Mouse (Mus musculus) right cerebral cortex, postnatal 10 days (tissue): ENCODE results near the gene Cdca5.

Experiments
- DNase-seq, 2 experiments: peaks; one replicate each; pipeline ENCODE4 v3.0.0; 2021; ENCODE audit warnings: low spot score in 2 of 2

Gene Cdca5

DNA sequence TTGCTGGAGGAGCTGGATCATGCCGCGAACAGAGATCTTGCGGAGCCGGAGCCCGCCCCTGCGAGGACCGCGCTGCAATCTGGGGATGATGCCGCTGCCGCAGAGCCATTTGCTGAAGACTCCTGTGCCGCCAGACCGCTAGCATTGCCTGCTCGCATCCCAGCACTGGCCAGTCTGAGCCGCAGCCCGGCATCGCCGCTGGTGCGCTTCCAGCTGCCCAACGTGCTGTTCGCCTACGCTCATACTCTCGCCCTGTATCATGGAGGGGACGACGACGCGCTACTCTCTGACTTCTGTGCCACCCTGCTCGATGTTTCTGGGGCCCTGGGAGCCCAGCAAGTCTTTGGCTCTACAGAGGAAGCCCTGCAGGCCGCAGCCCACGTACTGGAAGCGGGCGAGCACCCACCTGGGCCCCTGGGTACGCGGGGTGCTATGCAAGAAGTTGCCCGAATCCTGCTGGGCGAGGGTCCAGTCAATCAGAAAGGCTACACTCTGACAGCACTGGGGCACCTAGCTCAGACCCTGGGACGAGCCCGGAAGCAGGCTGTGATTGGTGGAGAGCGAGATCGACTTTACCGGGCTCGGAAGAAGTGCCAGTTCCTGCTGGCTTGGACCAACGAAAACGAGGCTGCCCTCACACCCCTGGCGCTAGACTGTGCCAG lies 23.0 kb upstream of the Cdca5 start:
- peak; percentile 64 to 79 for DNase-seq

DNA sequence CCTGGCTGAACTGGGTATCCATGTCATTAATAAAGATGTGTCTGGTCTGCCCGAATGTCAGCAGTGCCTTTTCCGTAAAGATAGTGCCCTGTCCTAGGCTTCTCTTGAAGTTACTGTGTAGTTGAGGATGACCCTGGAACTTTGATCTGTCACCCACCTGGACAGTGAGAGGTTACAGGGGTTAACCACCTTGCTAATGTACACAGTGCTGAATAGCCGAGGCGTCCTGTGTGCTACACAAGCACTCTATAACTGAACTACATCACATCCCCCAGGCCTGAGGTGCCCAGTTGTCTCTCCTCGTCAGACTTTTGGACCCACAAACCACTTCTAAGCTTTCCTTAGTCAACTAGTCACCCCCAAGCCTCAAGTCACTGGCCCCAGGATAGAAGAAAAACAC lies 22.4 kb upstream of the Cdca5 start:
- DNase-seq, result no peak

DNA sequence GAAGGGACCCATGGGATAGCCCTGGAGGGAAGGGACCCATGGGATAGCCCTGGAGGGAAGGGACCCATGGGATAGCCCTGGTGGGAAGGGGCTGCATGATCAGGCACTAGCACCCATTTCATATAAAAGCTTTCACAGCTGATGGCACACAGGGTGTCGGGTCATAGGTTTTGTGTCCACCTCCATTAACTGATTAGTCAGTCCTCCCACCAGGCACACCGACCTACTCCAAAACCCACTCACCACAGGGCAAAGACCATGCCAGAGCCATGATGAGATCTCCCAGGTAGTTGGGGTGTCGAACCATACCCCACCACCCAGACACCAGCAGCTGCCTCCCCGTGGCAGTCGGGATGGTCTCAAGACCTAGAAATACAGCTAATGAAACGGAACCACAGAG lies 21.7 kb upstream of the Cdca5 start:
- peak in 1 of 2 experiments; percentile 26 for DNase-seq

DNA sequence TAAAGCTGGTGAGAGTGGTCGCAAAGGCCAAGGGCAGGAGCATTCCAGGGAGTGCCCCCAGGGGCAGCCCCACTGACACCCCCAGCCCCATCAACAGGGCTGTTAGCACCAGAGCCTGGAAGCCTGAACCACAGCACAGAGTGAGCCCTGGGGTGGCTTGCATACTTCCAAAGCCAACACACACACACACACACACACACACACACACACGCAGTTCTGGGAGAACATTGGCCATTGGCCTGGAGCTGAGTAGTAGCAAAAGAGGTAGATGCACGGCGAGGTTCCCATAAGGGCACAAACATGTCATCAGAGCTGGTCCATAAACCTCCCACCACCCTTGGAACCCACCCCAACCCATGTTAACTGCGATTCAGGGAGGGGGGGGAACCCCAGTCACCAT lies 18.2 kb upstream of the Cdca5 start:
- no peak for DNase-seq

DNA sequence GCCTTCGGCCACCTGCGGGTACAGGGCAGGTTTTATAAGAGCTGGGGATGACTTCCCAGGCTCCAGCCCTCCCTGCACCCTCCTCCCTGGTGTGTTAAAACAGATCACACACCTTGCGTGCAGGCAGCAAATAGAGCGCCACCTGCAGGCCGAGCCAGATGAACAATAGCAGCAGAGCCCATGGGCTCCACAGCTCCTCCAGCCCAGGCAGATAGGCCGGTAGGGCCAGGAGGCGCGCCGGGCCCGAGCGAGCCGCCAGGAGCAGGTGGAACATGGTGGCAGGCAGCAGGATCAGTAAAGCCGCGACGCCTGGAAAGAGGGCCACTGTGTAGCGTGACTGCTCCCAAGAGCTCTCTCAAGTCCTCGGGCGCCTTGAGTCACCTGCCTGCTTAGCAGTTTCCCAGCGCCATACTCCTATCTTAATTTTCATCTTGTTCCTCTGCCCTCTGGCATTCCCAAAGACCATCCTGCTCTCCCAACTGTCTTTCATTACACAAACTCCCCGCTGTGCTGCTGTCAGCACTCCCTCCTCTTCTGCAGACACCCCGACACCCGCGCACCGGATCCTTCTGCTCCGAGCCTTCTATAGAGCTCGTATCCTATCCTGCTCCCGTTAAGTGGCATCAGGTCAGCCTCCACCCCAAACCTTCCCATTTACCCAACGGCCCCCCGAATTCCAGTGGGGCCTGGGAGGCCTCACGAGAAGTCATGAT lies 17.6 kb upstream of the Cdca5 start:
- DNase-seq, result peak; percentile 91

DNA sequence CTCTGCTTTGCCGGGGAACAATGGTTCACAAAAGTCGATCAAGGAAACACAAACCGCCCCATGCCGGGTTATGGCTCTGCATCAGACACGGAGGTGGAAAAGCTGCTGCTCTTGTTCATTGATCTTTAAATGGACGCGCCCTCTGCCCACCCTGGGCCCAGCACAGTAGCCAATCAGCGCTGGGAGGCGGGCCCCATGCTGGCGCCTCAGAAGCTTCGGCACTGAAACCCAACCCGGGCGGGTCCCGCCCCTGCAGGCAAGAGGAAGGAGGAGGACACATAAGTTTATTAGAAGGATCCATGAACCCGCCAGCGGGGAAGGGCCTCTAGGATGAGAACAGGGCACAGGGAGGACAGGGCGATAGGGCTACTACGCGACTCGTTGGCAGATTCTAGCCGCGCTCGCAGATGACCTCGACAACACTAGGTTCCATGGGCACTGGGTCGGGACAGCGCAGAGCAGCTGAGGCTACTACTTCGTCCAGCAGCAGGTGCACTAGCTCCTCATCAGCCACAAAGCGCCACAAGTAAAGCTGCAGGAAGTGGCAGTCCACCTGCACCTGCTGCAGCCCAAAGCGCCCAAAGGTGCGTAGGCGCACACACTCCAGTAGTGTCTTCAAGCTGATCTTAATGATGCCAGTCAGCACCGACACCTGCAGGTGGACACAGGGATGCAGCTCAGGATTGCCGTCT lies 16.9 kb upstream of the Cdca5 start, which contains the start of gene Tm7sf2:
TSS of gene Tm7sf2 (minus strand) at position 650 of the 692 bp plus-strand sequence.
- peak; percentile 95 to 96 for DNase-seq

DNA sequence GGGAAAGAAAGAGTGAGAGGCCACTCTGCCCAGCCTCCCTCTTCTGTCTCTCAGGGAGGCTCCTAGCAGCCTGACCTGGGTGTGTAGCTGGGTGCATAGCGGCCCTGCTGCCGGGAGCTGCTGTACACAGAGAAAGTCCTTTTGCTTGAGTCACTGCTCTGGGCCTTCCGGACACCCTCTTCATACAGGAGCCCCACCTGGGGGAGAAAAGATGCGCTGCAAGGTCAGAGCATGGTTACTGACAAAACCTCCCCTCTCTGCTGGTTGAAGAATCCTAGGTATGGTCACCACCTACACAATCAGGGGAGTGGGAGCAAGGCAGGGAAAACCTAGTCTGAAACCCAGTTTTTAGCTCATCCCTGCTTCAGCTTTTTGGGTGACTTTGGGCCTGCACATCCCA lies 15.8 kb upstream of the Cdca5 start:
- DNase-seq, result no peak

DNA sequence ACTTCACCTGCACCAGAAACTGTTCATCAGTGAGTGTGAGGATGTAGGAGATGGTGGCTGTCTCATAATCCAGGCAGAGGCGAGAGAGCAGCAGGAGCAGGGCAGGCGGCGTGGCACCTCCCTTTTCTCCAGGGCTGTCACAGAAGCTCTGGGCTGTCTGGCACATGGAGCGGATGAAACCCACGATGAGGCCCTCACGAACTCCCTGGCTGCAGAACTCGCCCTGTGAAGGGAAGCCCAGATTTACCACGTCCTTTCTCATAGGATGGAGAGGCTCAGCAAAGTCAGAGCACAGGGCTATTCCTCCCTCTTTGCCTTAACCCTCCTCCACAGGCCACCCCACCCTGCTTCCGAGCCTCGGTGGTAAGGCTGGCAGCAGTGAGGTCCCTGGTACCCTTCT lies 14.9 kb upstream of the Cdca5 start:
- peak in 1 of 2 experiments; percentile 21 for DNase-seq

DNA sequence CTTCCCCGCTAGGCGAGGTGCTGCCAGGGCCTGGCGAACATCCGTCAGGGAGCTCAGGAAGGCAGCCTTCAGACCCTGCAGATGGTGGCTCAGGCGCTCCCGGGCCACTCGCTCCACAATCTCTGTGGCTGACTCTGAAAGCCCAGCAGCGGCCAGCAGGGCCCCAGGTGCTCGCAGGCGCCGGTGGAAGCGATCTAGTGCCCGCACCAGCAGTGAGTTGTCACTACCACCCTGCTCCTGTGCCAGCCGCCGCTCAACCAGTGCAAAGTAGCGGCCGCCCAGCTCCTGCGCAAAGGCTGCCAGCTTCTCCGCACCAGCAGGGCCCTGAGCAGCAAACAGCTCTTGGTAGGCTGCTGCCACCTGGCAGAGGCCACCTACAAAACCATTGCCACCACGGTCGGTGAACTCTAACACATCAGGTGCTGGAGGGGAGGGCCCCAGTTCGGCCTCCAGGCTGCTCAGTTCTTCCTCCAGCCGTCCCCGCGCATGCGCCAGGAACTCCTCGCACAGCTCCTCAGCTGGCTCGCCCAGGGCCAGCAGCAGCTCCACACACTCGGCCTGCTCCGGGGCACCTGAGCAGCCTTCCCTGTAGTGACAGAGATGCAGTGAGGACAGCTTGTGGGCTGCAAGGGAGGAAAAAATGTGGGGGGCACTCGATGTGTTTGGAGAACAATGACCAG lies 14.1 kb upstream of the Cdca5 start:
- DNase-seq, result no peak

DNA sequence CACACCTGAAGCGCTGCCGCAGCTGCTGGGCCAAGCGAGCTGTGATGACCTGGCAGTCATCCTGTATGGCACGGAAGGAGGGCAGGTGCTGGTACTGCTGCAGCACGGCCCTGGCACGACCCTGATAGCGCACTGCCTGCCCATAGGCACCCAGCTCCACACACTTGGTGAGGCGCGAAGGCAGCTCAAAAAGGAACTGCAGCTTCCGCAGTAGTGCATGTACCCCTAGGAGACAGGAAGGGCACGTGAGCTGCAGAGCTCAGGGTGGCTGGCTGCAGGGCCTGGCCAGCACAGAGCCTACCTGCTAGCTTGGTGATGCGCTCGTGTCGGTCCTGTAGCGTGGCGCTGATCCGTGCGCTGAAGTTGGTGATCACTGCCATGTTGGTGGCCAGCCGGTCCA lies 13.5 kb upstream of the Cdca5 start:
- DNase-seq, result no peak

DNA sequence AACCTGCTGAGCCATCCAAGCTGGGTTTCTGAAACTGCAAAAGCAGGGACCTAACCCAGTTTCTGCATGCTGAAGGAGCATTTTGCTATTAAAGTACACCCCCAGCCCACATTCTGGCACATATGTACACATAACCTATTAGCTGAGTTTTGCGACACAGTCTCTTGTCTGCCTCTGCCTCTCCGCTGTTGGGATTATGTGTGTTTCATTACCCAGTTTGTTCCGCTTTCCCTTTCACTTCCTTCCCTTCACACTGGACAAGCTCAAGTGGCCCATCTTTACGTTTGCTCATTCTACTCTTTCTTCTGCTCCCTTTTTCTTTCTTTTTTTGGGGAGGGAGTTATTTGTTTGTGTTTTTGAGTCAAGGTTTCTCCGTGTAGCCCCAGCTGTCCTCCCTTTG lies 10.9 kb upstream of the Cdca5 start:
- DNase-seq, result no peak

DNA sequence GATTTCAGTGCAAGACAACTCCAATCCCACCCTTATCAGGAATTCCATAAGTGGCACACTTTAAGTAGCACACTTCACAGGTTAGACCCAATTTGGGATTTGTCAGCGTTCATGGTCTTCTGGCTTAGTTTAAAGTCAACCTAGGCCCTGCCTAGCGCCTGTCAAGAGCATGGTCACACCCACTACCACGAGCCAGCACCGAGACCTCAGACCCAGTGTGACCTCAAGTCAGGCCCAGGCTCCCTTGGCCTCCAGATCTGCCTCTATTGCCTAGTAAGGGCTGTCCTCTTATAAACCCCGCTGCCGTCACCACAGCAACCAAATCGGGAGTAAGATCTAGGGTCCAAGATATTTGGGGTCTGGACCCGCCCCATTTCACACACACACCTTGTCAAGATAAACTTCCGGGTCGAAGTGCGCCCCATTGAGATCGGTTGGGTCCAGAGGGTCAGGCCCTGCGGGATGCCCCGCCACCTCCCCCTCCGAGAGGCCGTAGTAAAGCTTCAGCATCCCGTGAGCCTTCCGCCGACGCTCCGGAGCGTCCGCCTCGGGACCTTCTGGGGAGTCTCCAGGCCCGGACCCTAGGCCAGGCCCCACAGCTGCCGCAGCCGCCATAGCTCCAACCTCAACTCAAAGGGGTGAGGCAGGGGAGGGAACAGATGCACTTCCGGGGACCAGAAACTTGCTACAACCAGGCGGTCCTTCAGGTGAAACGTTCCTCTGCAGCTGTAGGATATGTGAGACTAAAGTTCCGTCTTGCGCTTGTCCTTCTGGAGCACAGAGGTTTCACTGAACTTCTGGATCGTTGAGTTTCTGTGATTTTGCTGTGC lies 8.0 kb upstream of the Cdca5 start, which contains the start of gene Vps51:
TSS of gene Vps51 (minus strand) at position 668 of the 830 bp plus-strand sequence.
- DNase-seq, result peak; percentile 91 to 94

DNA sequence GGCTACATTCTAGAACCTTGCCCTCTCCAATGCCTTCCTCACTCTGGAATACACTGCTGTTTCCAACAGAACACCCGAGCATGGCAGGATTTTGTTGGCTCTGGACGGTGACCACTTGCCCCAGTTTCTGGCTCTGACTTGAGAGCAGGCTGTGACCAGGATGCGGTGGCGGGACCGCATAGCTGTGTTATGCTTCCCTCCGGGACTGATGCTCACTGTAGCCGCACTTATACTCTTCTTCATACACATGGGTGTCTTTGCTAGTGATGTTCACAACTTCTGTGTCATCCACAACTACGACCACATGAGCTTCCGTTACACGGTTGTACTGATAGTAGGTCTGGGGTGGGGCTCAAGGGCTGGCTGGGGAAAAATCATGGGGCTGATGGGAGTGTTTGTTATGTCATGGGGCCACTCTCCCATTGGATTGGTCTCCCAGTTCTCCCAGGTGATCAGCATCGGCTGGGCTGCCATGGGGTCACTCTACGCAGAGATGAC lies 4.8 kb upstream of the Cdca5 start, which contains the start of gene Tmem262:
TSS of gene Tmem262 (plus strand) at position 51 of the 498 bp plus-strand sequence.
- DNase-seq, result no peak

DNA sequence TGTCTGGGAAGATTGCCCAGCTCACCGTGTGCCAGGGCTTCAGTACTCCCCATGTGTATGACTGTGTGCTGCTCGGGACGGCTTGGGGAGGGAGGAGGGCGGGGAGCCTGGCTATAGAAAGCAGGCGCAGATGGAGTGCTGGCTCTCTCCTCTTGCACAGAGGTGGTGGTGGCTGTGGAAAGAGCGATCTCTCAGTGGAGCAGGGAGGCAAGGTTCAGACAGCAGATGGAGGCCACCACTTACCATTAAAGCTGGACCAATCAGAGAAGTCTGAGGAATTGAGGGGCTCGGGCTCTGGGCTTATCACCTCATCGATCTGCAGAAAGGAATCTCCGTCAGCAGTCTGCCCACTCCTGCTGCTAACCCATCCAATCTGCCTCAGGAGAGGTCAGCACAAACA lies 2.6 kb upstream of the Cdca5 start, which contains the start of gene Gm28374:
TSS of gene Gm28374 (minus strand) at position 101 of the 400 bp plus-strand sequence.
- DNase-seq, result no peak

DNA sequence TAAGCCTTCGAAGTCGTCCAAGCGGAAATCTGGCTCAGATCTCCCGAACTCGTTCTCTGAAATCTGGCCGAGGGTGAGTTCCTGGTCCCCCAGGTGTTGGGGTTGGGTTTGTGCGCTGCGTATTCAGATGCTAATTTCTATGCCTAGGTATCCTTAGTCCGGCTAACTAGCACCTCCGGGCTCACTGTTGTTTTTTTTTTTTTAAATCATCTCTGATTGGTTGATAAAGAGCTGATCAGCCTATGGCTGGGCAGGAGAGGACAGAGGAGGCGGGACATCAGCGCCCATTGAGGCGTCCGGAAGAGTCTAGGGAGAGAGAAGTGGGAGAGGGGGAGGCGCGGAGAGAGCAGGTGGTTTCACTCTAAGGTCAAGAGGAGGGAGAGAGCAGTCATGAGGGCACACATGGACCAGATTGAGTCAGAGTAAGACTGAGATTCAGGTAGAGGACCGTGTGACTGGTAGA lies 665 bp downstream of the Cdca5 start:
- DNase-seq, result peak; percentile 63 to 64

DNA sequence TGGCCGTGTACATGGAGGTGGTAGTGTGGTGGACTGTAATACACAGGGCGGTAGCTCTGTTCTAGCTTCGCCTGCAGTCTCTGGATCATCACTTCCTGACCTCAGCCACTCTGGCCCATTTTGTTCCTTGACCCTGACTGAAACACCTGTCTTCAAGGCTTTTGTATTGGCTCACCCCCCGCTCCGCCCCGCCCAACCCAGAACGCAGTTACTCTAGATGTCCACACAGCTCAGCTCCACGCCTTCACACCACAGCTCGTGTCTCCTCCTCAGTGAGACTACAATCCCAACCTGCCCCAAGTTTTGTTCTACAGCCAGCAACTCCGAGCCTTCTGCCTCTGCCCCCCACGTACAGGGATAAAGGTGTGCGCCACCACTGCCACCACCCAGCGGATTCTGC lies 4.1 kb downstream of the Cdca5 start:
- peak in 1 of 2 experiments; percentile 18 for DNase-seq

DNA sequence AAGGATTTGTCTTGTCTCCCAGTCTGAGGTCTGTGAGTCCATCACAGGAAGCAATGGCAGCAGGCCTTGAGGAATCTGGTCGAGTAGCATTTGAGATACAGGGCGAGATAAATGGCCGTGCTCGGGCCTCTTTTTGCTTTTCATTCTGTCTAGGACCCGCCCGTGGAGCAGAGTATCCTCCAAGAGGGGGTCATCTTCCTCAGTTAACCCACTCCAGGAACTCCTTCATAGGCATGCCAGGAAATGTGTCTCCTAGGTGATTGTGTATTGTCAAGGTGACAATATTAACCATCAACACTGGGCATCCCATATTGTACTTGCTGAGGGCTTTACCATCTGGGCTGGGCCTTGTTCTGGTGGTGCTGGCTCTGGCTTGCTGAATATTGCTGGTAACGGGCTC lies 9.3 kb downstream of the Cdca5 start, which contains the start of gene AC131692.1:
TSS of gene AC131692.1 (plus strand) at position 301 of the 400 bp plus-strand sequence.
- no peak for DNase-seq

DNA sequence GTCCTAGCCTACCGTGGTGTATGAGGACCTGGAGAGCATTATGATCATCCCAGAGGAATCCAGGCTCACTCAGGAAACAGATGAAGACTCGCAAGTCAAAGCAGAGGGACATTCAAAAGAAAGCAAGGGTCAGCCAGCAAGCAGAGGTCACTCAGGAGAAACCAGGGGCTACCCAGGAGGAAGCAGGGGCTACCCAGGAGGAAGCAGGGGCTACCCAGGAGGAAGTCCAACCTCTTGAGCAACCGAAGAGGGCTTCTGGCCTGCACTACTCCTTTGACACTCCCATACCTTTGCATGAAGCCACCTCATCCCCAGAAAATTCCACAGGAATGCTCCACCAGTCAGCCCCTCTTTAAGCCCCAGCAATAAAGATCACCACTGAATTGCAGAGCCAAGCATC lies 13.1 kb downstream of the Cdca5 start:
- DNase-seq, result no peak

DNA sequence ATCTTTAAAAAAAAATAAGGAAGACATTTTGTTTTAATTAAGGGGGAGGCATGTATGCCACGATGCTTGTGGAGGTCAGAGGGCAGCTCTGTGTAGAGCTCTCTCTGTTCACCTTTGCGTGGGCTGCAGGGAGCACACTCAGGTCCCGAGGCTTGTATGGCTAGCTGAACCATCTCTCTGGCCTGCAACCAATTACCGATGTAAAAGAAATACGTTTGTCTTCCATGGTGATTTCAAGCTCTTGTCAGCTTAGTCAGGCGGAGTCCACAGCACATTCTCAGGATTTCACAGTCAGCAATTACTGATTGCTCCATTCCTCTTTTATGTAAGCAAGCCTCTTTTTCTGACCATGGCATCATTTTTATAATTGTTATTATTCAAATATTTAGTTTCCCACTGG lies 16.4 kb downstream of the Cdca5 start:
- DNase-seq, result no peak

DNA sequence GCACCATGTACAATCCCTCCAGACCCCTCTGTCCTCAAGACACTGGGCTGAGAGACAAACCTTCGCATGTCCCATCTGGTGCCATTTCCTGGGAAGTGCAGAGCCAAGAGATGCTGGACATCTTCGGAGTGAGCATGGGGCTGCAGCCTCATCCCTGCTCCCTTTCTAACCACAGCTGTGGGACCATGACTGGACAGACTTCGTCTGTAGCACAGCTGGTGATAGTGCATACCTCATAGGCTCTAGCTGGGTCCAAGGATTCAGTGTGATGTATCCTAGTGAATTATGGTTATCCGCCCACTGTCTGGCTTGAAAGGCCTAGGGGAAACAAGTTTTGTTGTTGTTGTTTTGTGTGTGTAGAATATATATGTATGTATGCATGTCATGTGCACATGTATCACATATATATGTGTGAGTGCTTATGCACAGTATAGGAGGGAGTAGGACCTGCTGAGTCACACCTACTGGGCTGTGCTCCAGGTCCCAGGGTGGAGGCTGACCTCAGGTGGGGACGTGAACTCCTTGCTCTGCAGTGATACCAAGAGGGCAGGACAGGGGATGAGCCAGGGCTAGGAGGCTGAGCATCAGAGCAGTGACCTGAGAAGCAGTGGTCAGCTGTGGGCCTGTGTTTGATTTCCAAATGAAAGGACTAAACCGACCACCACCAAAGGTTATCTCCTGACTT lies 17.5 kb downstream of the Cdca5 start:
- DNase-seq, result no peak
